Mouse (Mus musculus): ENCODE measurements around the gene Ngf. TPM values are rescaled to one million over a fixed set of nuclear protein-coding genes. Genes with fewer than 3 reads are reported as not detected.

Ngf gene
- polyA plus RNA-seq, 1 experiment from 2014 or later: 2.8 TPM

- Histone ChIP-seq H3K36me3 (ENCODE audit: control insufficient read depth, insufficient read depth) (no peaks in the 10 kb centered on the region), H3K27me3 (ENCODE audit: control insufficient read depth, insufficient read depth, low read length) (no peaks in the 10 kb centered on the region), H3K4me1 (ENCODE audit: control insufficient read depth, insufficient read depth, low read length) (no peaks in the 10 kb centered on the region), H3K27ac (ENCODE audit: low read length) (no peak overlapping the region), H3K9ac (ENCODE audit: low read length) (no peak overlapping the region), H3K4me2 (ENCODE audit: low read depth, low read length) (no peak overlapping the region), H3K4me3 (ENCODE audit: low read length) (no peak overlapping the region), H3K9me3 (replicated peaks; ENCODE audit: control insufficient read depth, low read length) (no peaks in the 10 kb centered on the region)
- no peak for ATAC-seq (replicated peaks; ENCODE audit: extremely low read depth, insufficient read depth, low FRiP score)
These were observed 86.9 kb downstream of the Ngf start for GRCm38 (mm10) chr3:102556645-102557044.

Measured in heart, embryonic 16.5 days (tissue).